Mouse (Mus musculus): ENCODE measurements around the gene Slc25a41. TPM values are rescaled to one million over a fixed set of nuclear protein-coding genes. Genes with fewer than 3 reads are reported as not detected.

The Slc25a41 gene
- polyA plus RNA-seq (2021; fragmentation: Nextera tagmentation), result not detected in 2 replicates
- long read RNA-seq, experiment 1, partial matches to known transcripts, result 0 of 1 reads
- long read RNA-seq, experiment 1, other reads (novel, unspliced or antisense), result 1 of 1 reads
- long read RNA-seq, experiment 2, result 0 reads

GRCm38 (mm10) chr17:57041554-57041953, at the start of gene Slc25a41:
Gene Slc25a41 (minus strand): TSS chr17:57041654.

GRCm38 (mm10) chr17:57087049-57087832, 45.8 kb upstream of the Slc25a41 start, which contains the start of gene Tubb4a:
Gene Tubb4a (minus strand): TSS chr17:57087782.

GRCm38 (mm10) chr17:57078336-57078735, 36.9 kb upstream of the Slc25a41 start, which contains the start of gene Dennd1c:
Gene Dennd1c (minus strand): TSS chr17:57078514.

GRCm38 (mm10) chr17:57059486-57059977, 18.1 kb upstream of the Slc25a41 start, which contains the start of gene Slc25a23:
Gene Slc25a23 (minus strand): TSS chr17:57059863.

GRCm38 (mm10) chr17:57058891-57059485, 17.5 kb upstream of the Slc25a41 start, which contains the start of gene Crb3:
Gene Crb3 (plus strand): TSS chr17:57059105.

GRCm38 (mm10) chr17:57030931-57031660, 10.4 kb downstream of the Slc25a41 start, which contains the start of gene Khsrp:
Gene Khsrp (minus strand): TSS chr17:57031522.

GRCm38 (mm10) chr17:57011236-57012141, 30.0 kb downstream of the Slc25a41 start, which contains the start of the genes Gtf2f1 and Gm17949:
Gene Gtf2f1 (minus strand): TSS chr17:57011288.
Gene Gm17949 (plus strand): TSS chr17:57011469.

GRCm38 (mm10) chr17:56999968-57000609, 41.4 kb downstream of the Slc25a41 start, which contains the start of gene Pspn:
Gene Pspn (minus strand): TSS chr17:57000018.

GRCm38 (mm10) chr17:56997029-56997667, 44.3 kb downstream of the Slc25a41 start, which contains the start of gene Alkbh7:
Gene Alkbh7 (plus strand): TSS chr17:56997339.

GRCm38 (mm10) chr17:56990115-56990746, 51.2 kb downstream of the Slc25a41 start, which contains the start of gene Clpp:
Gene Clpp (plus strand): TSS chr17:56990305.

Other genes with a start within 250 kb of the Slc25a41 start
- gene Rfx2, start 210.6 kb downstream of the Slc25a41 start, polyA plus RNA-seq (2021; fragmentation: Nextera tagmentation), result 1.8 and 2.1 TPM in 2 replicates
- not detected in 2 replicates for gene Acsbg2, start 167.2 kb downstream of the Slc25a41 start, polyA plus RNA-seq (2021; fragmentation: Nextera tagmentation)
- 0.15 and 0.34 TPM in 2 replicates for gene 1700061G19Rik, start 166.2 kb downstream of the Slc25a41 start, polyA plus RNA-seq (2021; fragmentation: Nextera tagmentation)
- gene Mllt1, start 106.2 kb downstream of the Slc25a41 start, polyA plus RNA-seq (2021; fragmentation: Nextera tagmentation), result 7.0 and 7.7 TPM in 2 replicates
- not detected in 2 replicates for gene Acer1, start 59.5 kb downstream of the Slc25a41 start, polyA plus RNA-seq (2021; fragmentation: Nextera tagmentation)
- gene Clpp, start 51.3 kb downstream of the Slc25a41 start, polyA plus RNA-seq (2021; fragmentation: Nextera tagmentation), result 228 and 229 TPM in 2 replicates
- gene Alkbh7, start 44.3 kb downstream of the Slc25a41 start, polyA plus RNA-seq (2021; fragmentation: Nextera tagmentation), result 58.9 and 60.0 TPM in 2 replicates
- gene Pspn, start 41.6 kb downstream of the Slc25a41 start, polyA plus RNA-seq (2021; fragmentation: Nextera tagmentation), result not detected in 2 replicates
- 70.4 and 72.9 TPM in 2 replicates for gene Gtf2f1, start 30.4 kb downstream of the Slc25a41 start, polyA plus RNA-seq (2021; fragmentation: Nextera tagmentation)
- 0.15 TPM in 1 of 2 replicates, not detected in the other for gene Gm17949, start 30.2 kb downstream of the Slc25a41 start, polyA plus RNA-seq (2021; fragmentation: Nextera tagmentation)
- 3.2 and 3.4 TPM in 2 replicates for gene Khsrp, start 10.1 kb downstream of the Slc25a41 start, polyA plus RNA-seq (2021; fragmentation: Nextera tagmentation)
- gene Crb3, start 17.5 kb upstream of the Slc25a41 start, polyA plus RNA-seq (2021; fragmentation: Nextera tagmentation), result 1.5 and 8.4 TPM in 2 replicates
- 37.6 and 49.0 TPM in 2 replicates for gene Slc25a23, start 18.2 kb upstream of the Slc25a41 start, polyA plus RNA-seq (2021; fragmentation: Nextera tagmentation)
- gene Dennd1c, start 36.9 kb upstream of the Slc25a41 start, polyA plus RNA-seq (2021; fragmentation: Nextera tagmentation), result 0.68 and 1.0 TPM in 2 replicates
- 597 and 759 TPM in 2 replicates for gene Tubb4a, start 46.1 kb upstream of the Slc25a41 start, polyA plus RNA-seq (2021; fragmentation: Nextera tagmentation)
- gene Tnfsf9, start 63.7 kb upstream of the Slc25a41 start, polyA plus RNA-seq (2021; fragmentation: Nextera tagmentation), result 0.63 and 1.1 TPM in 2 replicates
- 0.46 and 0.78 TPM in 2 replicates for gene Cd70, start 108.1 kb upstream of the Slc25a41 start, polyA plus RNA-seq (2021; fragmentation: Nextera tagmentation)
- not detected in 2 replicates for gene Tnfsf14, start 152.5 kb upstream of the Slc25a41 start, polyA plus RNA-seq (2021; fragmentation: Nextera tagmentation)
- gene C3, start 186.5 kb upstream of the Slc25a41 start, polyA plus RNA-seq (2021; fragmentation: Nextera tagmentation), result 0.72 and 1.1 TPM in 2 replicates
- 22.7 and 26.0 TPM in 2 replicates for gene Gpr108, start 206.8 kb upstream of the Slc25a41 start, polyA plus RNA-seq (2021; fragmentation: Nextera tagmentation)
- 3.2 and 4.0 TPM in 2 replicates for gene Trip10, start 207.8 kb upstream of the Slc25a41 start, polyA plus RNA-seq (2021; fragmentation: Nextera tagmentation)
- gene Vav1, start 237.4 kb upstream of the Slc25a41 start, polyA plus RNA-seq (2021; fragmentation: Nextera tagmentation), result 1.7 and 2.0 TPM in 2 replicates

Measured in layer of hippocampus, adult 6 months (tissue).